Mouse (Mus musculus) T-helper 2 cell (primary cell): ENCODE results near the gene Olfr600.
"Not testable (repeated sequence)": the region's sequence is repeated elsewhere in the genome, so short reads cannot be mapped to it uniquely, and the experiment has no call there.

Experiments used
- in situ Hi-C: fragments of 300-600 bp; cut with MboI, MseI; formaldehyde crosslinking; loops from one replicate; pipeline ENCODE4 v1.15.1; 2025; ENCODE audit warnings: high pct_unique_total_duplicates

Olfr600 gene

GRCm38 (mm10) chr7:103349569-103349968, at the start of gene Olfr600:
Gene Olfr600 (minus strand): TSS chr7:103349669.
- in situ Hi-C loops, result no loop called here

- in situ Hi-C loops, result no loop called here
These were observed 49.5 kb upstream of the Olfr600 start for GRCm38 (mm10) chr7:103398981-103399380.

- in situ Hi-C loops, result no loop called here
These were observed 48.3 kb upstream of the Olfr600 start for GRCm38 (mm10) chr7:103397758-103398157.

GRCm38 (mm10) chr7:103386077-103386476, 36.6 kb upstream of the Olfr600 start, which contains the start of gene Olfr603:
Gene Olfr603 (minus strand): TSS chr7:103386177.
- in situ Hi-C loops, result no loop called here

- in situ Hi-C loops, result no loop called here
These were observed 13.1 kb upstream of the Olfr600 start, which contains the start of gene Olfr601 for GRCm38 (mm10) chr7:103362555-103362954. Gene Olfr601 (minus strand): TSS chr7:103362655.

- in situ Hi-C loops, result no loop called here
These were observed 13.9 kb downstream of the Olfr600 start, which contains the start of gene Olfr599 for GRCm38 (mm10) chr7:103335617-103336016. Gene Olfr599 (plus strand): TSS chr7:103335917.

- in situ Hi-C loops, result no loop called here
These were observed 26.2 kb downstream of the Olfr600 start, which contains the start of gene Olfr598 for GRCm38 (mm10) chr7:103323268-103323667. Gene Olfr598 (plus strand): TSS chr7:103323568.

- in situ Hi-C loops, result not testable (repeated sequence)
These were observed 33.5 kb downstream of the Olfr600 start, which contains the start of gene Olfr597 for GRCm38 (mm10) chr7:103316015-103316414. Gene Olfr597 (plus strand): TSS chr7:103316315.

GRCm38 (mm10) chr7:103305348-103305747, 44.1 kb downstream of the Olfr600 start, which contains the start of gene Olfr596:
Gene Olfr596 (plus strand): TSS chr7:103305648.
- in situ Hi-C loops, result not testable (repeated sequence)
